Mouse (Mus musculus) G1E (cell line): ENCODE measurements around the gene Lsm14b. TPM values are rescaled to one million over a fixed set of nuclear protein-coding genes. Genes with fewer than 3 reads are reported as not detected.

Source experiments
- ATAC-seq: 2 replicates; pipeline ENCODE4 v1.8.0; 2016; ENCODE audit warnings: mild to moderate bottlenecking; ENCODE audit not compliant: insufficient number of reproducible peaks, poor library complexity, low FRiP score, severe bottlenecking; ENCODE audit errors: extremely low read depth
- DNase-seq: peaks from one replicate; pipeline ENCODE4 v3.0.0; 2012; ENCODE audit warnings: low spot score
- H3K27me3 ChIP-seq: 2 replicates; pipeline ENCODE4 v1.6.1; 2012; ENCODE audit warnings: mild to moderate bottlenecking, low read length, inconsistent platforms; ENCODE audit not compliant: insufficient read depth
- H3K36me3 ChIP-seq: replicated peaks from 2 replicates; pipeline ENCODE3; 2012; ENCODE audit warnings: mild to moderate bottlenecking, inconsistent platforms
- H3K4me1 ChIP-seq: 2 replicates; pipeline ENCODE4 v1.6.1; 2012; ENCODE audit warnings: low read depth, low read length, inconsistent platforms, mixed read lengths; ENCODE audit not compliant: insufficient read depth
- H3K4me3 ChIP-seq: 2 replicates; pipeline ENCODE4 v1.5.1; 2012; ENCODE audit warnings: low read depth, mild to moderate bottlenecking, inconsistent platforms, low read length, moderate library complexity, mixed read lengths
- H3K9me3 ChIP-seq: replicated peaks from 2 replicates; pipeline ENCODE4 v1.6.1; 2012; ENCODE audit warnings: inconsistent platforms
- CTCF ChIP-seq: IDR thresholded peaks from 2 replicates; pipeline ENCODE4 v1.5.1; 2012; ENCODE audit warnings: low read depth, low read length, inconsistent platforms, mixed read lengths
- GATA1 ChIP-seq: IDR thresholded peaks from 2 replicates; pipeline ENCODE4 v1.6.1; 2012; ENCODE audit warnings: borderline replicate concordance, low read length, inconsistent platforms, mixed read lengths
- GATA2 ChIP-seq: IDR thresholded peaks from 2 replicates; pipeline ENCODE4 v1.6.1; 2012; ENCODE audit warnings: low read depth, low read length, inconsistent platforms, borderline replicate concordance
- POLR2AphosphoS5 ChIP-seq: IDR thresholded peaks from 2 replicates; pipeline ENCODE4 v1.6.1; 2012; ENCODE audit warnings: low read depth, low read length, inconsistent platforms; ENCODE audit not compliant: insufficient replicate concordance
- TAL1 ChIP-seq: conservative IDR thresholded peaks from 2 replicates; pipeline ENCODE4 v1.6.1; 2012; ENCODE audit warnings: low read depth, low read length, inconsistent platforms, mixed read lengths
- polyA plus RNA-seq: library from polyadenylated mRNA; stranded (reverse); fragments of >175 nt; gene quantifications from 2 replicates; pipeline ENCODE4 v1.2.3, GENCODE M21; 2012
- total RNA-seq, 2 experiments: library from RNA; stranded (forward) in 1 of 2; stranded (reverse) in 1 of 2; fragments of 200-1000 nt in 1 of 2; fragments of >200 nt in 1 of 2; fragmentation: Nextera tagmentation in 1 of 2; gene quantifications; 2 replicates each; pipeline ENCODE4 v1.2.3; 2014 to 2017

Gene Lsm14b
- total and polyA plus RNA-seq, 3 experiments, result 27.5 to 44.4 (median 41.1) TPM

DNA sequence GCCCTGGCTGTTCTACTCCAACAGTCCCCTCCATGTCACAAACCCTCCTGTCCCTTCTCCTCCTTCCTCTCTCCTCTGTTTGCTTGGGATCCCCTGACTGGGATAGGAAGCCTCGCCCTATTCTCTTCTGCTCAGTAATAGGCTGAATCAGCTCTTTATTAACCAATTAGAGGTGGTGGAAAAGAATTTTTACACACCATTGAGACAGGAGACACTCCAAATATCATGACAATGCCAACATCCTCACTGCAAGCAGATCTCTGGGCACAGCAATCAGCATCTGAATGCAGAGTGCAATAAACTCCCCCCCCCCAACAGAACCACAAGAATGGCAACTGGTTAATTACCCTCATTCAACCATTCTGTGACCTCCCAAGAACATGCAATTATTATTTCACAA is 35.7 kb upstream of the Lsm14b start:
- no peak for TF ChIP-seq CTCF
- no peak for TF ChIP-seq POLR2AphosphoS5
- TF ChIP-seq TAL1, result no peak
- TF ChIP-seq GATA2, result no peak
- TF ChIP-seq GATA1, result no peak
- no peak for DNase-seq

DNA sequence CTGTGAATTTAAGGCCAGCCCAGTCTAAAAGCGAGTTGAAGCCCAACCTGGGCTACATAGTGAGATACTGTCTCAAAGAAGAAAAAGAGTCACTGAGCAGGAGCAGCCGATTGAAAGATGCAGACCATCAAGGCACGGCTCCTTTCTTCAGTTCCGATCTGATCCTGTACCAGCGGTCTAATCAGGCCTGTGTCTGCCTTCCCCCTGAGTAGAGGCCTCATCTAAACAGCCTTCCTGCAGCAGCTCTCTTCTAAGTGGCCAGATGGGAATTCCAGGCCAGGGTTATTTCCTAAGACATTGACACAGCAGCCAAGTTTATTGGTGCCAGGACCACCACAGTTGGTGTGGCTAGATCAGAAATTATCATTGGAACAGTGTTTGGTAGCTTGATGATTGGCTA is 31.7 kb upstream of the Lsm14b start:
- Histone ChIP-seq H3K4me3 (no peak overlapping the region), H3K27me3 (peaks cover 22% of the 10 kb centered on the region), H3K4me1 (no peaks in the 10 kb centered on the region; the same call in 1 of the 2 replicates), H3K9me3 (no peaks in the 10 kb centered on the region), H3K36me3 (no peaks in the 10 kb centered on the region)
- DNase-seq, result no peak
- ATAC-seq, result no peak
- TF ChIP-seq TAL1, result no peak
- no peak for TF ChIP-seq GATA1
- TF ChIP-seq CTCF, result no peak
- no peak for TF ChIP-seq POLR2AphosphoS5
- TF ChIP-seq GATA2, result no peak

More for the DNA sequence above, 35.7 kb upstream of the Lsm14b start:
- H3K4me1 ChIP-seq, result no peaks in the 10 kb centered on the region; the same call in 1 of the 2 replicates
- H3K36me3 ChIP-seq, result no peaks in the 10 kb centered on the region
- no peaks in the 10 kb centered on the region for H3K9me3 ChIP-seq
- no peak for ATAC-seq
- peaks cover 50% of the 10 kb centered on the region for H3K27me3 ChIP-seq
- no peak overlapping the region for H3K4me3 ChIP-seq

DNA sequence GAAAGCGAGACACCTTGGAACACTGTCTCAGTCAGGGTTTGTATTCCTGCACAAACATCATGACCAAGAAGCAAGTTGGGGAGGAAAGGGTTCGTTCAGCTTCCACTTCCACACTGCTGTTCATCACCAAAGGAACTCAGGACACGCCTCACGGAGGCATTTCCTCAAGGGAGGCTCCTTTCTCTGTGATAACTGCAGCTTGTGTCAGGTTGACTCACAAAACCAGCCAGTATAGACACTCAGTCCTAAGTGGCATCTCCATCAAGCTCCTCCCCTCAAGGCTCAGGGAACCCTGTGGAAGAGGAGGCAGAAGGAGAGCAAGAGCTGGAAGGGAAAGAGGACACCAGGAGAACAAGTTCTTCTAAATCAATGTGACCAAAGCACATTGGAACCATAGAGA is 26.4 kb upstream of the Lsm14b start:
- Histone ChIP-seq H3K36me3 (no peaks in the 10 kb centered on the region), H3K9me3 (no peaks in the 10 kb centered on the region), H3K4me1 (no peaks in the 10 kb centered on the region), H3K27me3 (peaks cover 22% of the 10 kb centered on the region), H3K4me3 (no peak overlapping the region)
- no peak for TF ChIP-seq POLR2AphosphoS5
- TF ChIP-seq GATA1, result no peak
- no peak for TF ChIP-seq GATA2
- no peak for TF ChIP-seq TAL1
- TF ChIP-seq CTCF, result no peak
- no peak for DNase-seq
- ATAC-seq, result no peak

DNA sequence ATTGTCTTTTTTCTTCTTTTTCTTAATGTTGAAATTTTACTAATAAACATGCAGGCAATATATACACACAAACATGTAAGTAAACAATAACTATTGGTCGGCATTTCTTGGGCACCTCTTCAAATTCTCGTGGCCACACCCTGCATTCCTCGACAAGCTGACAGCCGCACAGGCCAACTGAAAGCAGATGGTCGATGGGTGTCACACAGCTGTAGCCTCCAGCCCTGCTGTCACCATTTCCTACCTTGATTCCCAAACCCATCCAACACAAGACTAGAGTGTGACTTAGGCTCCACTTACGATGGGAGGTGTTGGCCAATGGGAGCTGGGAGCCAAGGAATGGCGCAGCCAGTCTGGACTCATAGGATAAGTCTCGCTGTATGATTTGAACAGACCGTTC is 23.2 kb upstream of the Lsm14b start:
- DNase-seq (no peak), ATAC-seq (no peak)
- TF ChIP-seq POLR2AphosphoS5 (no peak), GATA1 (no peak), CTCF (no peak), GATA2 (no peak), TAL1 (no peak)
- Histone ChIP-seq H3K9me3 (no peaks in the 10 kb centered on the region), H3K4me3 (no peak overlapping the region), H3K27me3 (peaks cover 36% of the 10 kb centered on the region), H3K36me3 (no peaks in the 10 kb centered on the region), H3K4me1 (no peaks in the 10 kb centered on the region)

DNA sequence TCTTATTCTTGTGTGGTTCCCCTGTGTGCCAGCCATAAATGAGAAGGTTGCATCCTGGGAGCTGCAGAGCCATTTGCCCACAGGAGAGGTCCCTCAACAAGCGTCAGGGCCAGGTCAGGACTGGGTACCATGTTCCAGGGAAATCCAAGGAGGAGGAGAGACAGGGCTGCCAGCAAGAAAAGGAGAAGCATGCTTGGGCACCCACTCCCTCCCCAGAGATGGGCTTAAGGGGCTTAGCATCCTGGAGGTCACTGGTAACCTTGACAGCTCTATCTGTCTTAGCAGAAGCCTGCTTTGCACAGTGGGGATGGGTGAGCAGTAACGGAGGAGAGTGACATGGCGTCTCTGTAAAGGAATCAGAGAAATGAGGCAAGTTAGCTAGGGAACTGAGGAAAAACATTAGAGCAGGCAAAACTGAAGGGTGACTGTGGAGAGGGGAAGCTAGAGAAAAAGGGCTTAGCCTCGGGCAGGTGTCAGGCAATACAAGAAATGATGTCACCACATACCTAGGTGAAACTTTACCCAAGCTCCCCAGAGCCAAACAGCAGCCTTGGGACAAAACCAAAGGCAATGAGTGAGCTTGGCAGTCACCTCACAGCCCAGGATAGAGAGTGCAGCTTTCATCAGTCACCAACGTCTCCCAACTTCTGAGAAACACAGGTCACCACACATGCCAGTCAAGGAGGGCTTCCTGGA is 19.0 kb upstream of the Lsm14b start:
- TF ChIP-seq GATA2, result no peak
- no peak for TF ChIP-seq POLR2AphosphoS5
- TF ChIP-seq GATA1, result no peak
- no peak for TF ChIP-seq TAL1
- no peak for TF ChIP-seq CTCF
- no peak for DNase-seq

DNA sequence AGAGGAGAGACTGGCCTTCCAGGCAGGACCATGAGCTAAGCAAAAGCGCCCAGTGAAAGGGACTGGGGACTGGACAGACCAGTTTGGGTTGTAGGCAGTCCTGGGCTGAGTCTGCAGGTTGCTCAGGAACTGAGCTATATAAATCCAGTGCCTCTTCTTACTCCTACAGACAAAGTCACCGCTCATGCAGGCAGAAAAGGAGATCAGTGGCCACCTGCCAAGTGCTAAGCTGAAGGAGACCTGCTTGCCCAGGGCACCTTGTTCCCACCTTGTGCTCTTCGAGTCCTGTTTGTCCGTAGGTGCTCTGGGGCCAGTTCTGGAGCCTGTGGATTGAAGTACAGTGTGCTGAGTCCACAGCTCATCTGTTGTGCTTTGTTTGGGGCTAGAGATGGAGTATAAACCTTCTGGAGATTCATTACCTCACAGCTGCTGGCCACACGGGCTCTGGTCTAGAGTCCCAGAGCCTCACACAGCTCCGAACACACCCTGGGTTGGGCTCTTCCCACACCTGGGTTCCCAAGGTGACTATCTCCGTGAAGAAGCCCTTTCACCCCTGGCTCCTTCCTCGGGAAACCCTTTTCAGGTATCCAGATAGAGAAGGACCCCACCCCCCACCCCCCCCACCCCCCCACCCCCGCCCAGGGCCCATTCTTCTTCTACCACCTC is 18.3 kb upstream of the Lsm14b start:
- ATAC-seq (no peak), DNase-seq (no peak)
- Histone ChIP-seq H3K9me3 (no peaks in the 10 kb centered on the region), H3K36me3 (no peaks in the 10 kb centered on the region), H3K4me3 (no peak overlapping the region), H3K27me3 (peaks cover 38% of the 10 kb centered on the region), H3K4me1 (no peaks in the 10 kb centered on the region)
- no peak for TF ChIP-seq GATA1
- no peak for TF ChIP-seq TAL1
- no peak for TF ChIP-seq CTCF
- no peak for TF ChIP-seq GATA2
- no peak for TF ChIP-seq POLR2AphosphoS5

More for the DNA sequence above, 19.0 kb upstream of the Lsm14b start:
- no peaks in the 10 kb centered on the region for H3K36me3 ChIP-seq
- no peak overlapping the region for H3K4me3 ChIP-seq
- H3K27me3 ChIP-seq, result peaks cover 38% of the 10 kb centered on the region
- no peak for ATAC-seq
- no peaks in the 10 kb centered on the region for H3K9me3 ChIP-seq
- no peaks in the 10 kb centered on the region for H3K4me1 ChIP-seq
